Mouse (Mus musculus): ENCODE measurements around the gene Kdm2a.

DNA sequence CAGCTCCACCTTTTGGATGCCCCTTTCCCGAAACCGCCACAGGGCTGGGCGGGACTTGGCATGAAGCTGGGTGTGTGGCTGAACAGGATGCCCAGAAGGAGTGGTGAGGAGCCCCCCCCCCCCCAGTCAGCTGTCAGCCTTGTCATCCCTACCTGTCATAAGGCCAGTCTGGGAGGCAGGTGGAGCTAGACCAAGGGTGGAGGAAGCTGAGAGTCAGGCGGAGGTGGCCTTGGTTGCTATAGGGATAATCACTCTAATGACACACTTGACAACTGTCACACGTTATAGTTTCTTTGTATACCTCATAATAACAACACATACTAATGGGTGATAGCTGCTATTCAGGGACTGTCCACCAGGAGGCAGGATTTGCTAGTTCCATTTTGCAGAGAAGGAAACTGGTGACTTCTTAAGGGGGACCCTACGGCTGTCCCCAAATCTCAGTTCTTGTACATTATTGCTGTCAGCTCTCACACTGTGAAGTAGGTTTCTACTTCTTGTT lies 43.1 kb upstream of the Kdm2a start:
- TF ChIP-seq ZC3H11A (IDR thresholded peaks at IDR 0.05; ENCODE audit: borderline replicate concordance, low read depth, low read length) (no peak), CHD2 (IDR thresholded peaks at IDR 0.05; ENCODE audit: low read depth, low read length) (no peak), MAFK (IDR thresholded peaks at IDR 0.05; ENCODE audit: insufficient read depth, low read depth, low read length) (no peak), HCFC1 (IDR thresholded peaks at IDR 0.05; ENCODE audit: borderline replicate concordance, insufficient read depth, low read length) (no peak)
